Mouse (Mus musculus) cerebellum, adult 2 months (tissue): Measurements from ENCODE around the gene Clba1.

ENCODE experiments used
- CTCF ChIP-seq: fragments of 200-500 bp; IDR thresholded peaks from 2 replicates; pipeline ENCODE4 v1.5.1; 2011; ENCODE audit warnings: low read depth, mild to moderate bottlenecking, control low read depth, low read length, moderate library complexity, borderline replicate concordance; ENCODE audit not compliant: insufficient read depth
- POLR2A ChIP-seq: fragments of 200-500 bp; IDR thresholded peaks from 2 replicates; pipeline ENCODE4 v1.6.1; 2011; ENCODE audit warnings: low read length, control low read depth, borderline replicate concordance; ENCODE audit not compliant: insufficient read depth

DNA sequence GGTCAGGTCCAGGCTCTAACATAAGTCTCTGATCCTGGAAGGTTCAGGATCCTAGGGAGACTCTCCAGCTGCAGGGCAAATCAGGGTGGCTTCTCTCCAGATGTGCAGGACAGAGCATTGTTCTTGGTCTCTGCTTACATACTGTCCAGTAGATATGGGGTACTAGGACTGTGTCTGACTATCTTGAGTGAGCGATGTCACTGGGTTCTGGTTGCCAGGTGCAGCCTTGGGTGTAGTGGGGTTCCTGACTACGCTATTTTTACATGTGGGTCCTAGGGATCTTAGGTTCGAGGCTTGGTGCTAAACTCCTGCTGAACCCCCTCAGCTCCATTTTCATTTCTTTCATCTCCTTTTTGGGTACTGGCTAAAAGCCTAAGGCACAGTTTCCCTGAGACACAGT, 21.8 kb downstream of the Clba1 start:
- TF ChIP-seq CTCF (no peak), POLR2A (no peak)
